Mouse (Mus musculus) brain, embryonic 14.5 days (tissue): ENCODE data around the gene Etfa.

Source experiments
- CTCF ChIP-seq: fragments of 200-500 bp; IDR thresholded peaks from 2 replicates; pipeline ENCODE4 v1.5.1; 2012; ENCODE audit warnings: inconsistent platforms, mild to moderate bottlenecking, moderate library complexity, borderline replicate concordance; ENCODE audit not compliant: insufficient read depth, insufficient read length; ENCODE audit errors: extremely low read depth
- POLR2A ChIP-seq: fragments of 200-500 bp; IDR thresholded peaks from 2 replicates; pipeline ENCODE4 v1.6.1; 2012; ENCODE audit warnings: mild to moderate bottlenecking, inconsistent platforms, borderline replicate concordance; ENCODE audit not compliant: poor library complexity, insufficient read depth, insufficient read length, severe bottlenecking; ENCODE audit errors: extremely low read depth

DNA sequence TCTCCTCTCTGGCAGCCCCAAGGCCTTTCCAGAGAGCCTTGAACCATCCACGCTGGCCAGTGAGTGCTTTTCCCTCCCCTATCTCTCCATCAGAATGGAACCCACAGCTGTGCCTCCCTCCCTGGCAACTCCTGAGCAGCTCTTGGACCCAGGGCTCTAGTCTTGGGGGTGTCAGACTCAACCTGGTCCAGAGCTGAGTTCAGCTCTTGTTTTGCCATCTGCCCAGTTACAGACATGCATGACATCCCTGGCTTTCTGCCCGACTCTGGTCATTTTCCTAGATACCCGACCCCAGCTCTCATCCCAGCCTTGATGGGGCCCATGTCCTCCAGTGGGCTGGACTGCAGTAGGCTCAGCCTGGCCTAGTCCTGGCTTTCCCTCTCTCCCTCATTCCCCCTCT lies 73.6 kb downstream of the Etfa start:
- TF ChIP-seq CTCF (no peak), POLR2A (no peak)
